Mouse (Mus musculus) urinary bladder, adult 2 months (tissue): ENCODE data around the gene Slc12a6. TPM values are rescaled to one million over a fixed set of nuclear protein-coding genes. Genes with fewer than 3 reads are reported as not detected.
"Not testable (repeated sequence)": the region's sequence is repeated elsewhere in the genome, so short reads cannot be mapped to it uniquely, and the experiment has no call there.

ENCODE experiments used
- DNase-seq: peaks from one replicate; pipeline ENCODE4 v3.0.0; 2022; ENCODE audit warnings: low spot score
- polyA plus RNA-seq: library from polyadenylated mRNA; depleted of rRNA; stranded (reverse); fragments of >200 nt; gene quantifications from 2 replicates; pipeline ENCODE4 v1.2.3, GENCODE M21; 2012

The Slc12a6 gene
- polyA plus RNA-seq, 1 experiment = 84.2 TPM

DNA sequence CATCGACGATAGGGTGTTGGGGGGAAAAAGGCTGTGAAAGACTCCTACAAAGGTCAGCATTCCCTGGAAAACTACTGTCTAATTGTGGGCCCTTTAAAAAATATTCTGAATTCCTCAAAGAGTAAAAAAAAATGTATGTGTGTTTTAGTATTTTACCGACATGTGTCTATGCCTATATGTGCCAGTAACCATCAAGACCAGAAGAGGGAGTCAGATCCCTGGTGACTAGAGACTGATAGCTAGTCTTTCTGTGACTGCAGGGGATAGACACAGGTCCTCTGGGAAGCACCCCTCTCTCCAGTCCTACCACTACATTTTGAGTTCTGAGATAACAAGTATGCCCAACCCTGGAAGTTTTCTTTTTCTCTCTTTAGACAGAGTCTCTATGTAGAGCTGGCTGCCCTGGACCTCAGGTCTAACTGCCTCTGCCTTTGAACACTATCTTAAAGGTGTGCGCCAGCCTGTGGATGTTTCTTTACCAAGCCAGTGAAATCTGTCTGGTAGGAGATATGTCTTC lies 2.8 kb upstream of the Slc12a6 start:
- no peak for DNase-seq

DNA sequence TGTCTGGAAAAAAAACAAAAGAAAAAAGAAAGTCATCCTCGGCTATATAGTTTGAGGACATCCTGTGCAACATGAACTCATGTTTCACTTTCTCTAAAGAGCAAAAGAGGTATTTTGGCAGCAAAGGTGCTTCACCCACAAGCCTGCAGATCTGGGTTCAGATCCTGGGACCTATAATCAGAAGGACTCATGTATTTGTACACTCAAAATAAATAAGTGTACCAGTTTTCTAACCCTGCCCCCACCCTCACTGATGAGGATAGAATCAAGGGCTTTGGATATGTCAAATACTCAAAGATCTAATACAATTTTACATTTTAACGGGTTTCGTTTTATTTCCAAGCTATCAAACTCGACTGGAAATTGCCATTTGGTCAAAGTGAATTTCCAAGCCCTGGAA lies 1.3 kb upstream of the Slc12a6 start:
- DNase-seq = no peak

DNA sequence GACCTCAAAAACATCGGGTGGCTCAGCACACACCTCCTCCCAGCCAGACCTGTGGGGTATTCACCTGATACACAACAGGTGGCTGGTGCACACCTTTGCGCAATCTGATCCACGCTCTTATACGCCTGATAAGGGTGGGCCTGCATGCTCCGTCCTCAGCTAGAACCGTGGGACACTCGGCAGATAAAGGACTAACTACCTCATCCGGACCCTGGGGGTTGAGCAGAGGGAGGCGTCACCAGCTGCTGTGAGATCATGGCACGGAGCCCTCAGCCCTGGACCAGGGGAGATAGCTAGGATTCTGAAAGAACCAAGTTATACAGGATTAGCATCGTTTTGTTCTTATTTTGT lies 592 bp downstream of the Slc12a6 start, which contains the start of gene Gm21985:
Gene Gm21985, plus strand, starts transcription at position 73 of the 351 bp plus-strand sequence.
- no peak for DNase-seq

DNA sequence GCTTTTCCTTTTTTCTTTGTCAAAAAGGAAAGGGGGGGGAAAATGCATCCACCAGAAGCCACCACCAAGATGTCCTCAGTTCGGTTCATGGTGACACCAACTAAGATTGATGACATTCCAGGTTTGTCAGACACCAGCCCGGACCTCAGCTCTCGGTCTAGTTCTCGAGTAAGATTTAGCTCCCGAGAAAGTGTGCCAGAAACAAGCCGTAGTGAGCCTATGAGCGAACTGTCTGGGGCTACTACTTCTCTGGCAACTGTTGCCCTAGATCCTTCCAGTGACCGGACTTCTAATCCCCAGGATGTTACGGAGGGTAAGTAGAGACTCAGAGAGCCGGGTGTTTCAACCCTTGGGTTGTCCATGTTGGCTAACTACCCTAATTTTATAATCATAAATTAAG lies 1.2 kb downstream of the Slc12a6 start:
- DNase-seq = no peak

GRCm38 (mm10) chr2:112267547-112268269 lies 2.1 kb downstream of the Slc12a6 start:
- DNase-seq = no peak

DNA sequence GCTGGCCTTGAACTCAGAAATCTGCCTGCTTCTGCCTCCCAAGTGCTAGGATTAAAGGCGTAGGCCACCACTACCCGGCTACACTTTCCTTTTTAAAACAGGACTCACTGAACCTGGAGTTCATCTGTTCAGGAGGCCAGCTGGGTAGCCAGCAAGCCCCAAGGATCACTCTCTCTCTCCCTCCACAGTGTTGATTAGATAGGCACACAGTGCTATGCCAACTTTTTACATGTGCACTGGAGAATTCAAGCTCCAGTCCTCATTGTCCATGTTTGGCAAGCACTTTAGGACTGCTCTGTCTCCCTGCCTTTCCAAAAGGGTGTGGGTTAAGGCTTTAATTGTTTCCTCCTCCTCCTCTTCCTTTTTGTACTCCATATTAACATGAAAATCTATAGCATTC lies 4.4 kb downstream of the Slc12a6 start:
- no peak for DNase-seq

DNA sequence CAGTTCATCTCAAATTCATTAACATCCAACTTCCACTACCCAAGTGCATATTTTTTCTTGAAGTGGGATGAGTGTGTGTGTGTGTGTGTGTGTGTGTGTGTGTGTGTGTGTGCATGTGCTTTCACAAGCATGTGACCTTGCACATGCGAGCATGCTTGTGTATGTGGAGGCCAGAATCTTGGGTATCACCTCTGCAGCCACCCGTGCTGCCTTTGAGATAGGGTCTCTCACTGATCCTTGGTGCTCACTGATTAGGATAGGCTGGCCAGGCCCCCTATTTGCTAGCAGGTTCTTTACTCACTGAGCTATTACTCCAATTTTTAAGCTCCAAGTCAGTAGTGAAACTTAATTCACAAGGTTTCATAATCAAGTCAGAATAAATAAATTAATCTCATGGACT lies 7.3 kb downstream of the Slc12a6 start:
- DNase-seq = no peak

GRCm38 (mm10) chr2:112273474-112273873 lies 7.8 kb downstream of the Slc12a6 start:
- no peak for DNase-seq

GRCm38 (mm10) chr2:112276870-112277269 lies 11.2 kb downstream of the Slc12a6 start:
- DNase-seq = no peak

- DNase-seq = no peak
These were observed 17.2 kb downstream of the Slc12a6 start for GRCm38 (mm10) chr2:112282846-112283245.

- DNase-seq = peak; percentile 42
These were observed 18.9 kb downstream of the Slc12a6 start for GRCm38 (mm10) chr2:112284363-112285030.

DNA sequence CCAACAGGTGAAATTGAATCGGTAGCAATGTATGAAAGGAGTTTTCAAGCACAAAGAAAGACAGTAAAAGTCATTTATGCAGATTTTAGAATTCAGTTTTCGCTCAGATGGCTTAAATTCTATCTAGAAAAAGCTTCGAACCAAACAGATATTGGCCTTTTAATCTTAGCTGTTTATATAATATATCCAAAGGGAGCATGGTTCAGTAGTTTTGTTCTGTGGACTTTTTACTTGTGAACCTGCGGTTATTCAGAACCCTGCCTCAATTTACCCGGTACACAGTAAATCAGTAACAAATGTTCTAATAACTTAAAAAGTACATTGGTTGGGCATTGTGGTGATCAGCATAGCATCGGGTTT lies 19.4 kb downstream of the Slc12a6 start:
- DNase-seq = no peak

- DNase-seq = not testable (repeated sequence)
These were observed 20.4 kb downstream of the Slc12a6 start for GRCm38 (mm10) chr2:112286062-112286461.

DNA sequence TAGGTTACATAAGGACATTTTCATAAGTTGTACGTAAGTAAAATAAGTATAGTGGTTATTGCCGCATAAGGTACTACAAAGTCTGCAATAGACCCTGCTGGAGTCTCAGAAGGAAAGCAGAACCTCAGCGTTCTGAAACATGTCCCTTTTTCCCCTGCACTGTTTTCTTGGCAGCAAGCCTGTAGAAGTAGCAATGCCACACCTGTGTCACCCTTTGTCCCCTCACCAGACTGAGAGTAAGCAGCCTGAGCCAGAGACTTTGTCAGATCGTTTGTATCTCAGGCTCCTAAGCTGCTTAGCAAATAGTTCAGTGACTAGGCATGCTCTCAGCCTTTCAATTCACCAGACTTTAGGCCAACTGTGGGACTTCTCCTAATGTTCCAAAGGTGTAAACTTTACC lies 21.4 kb downstream of the Slc12a6 start:
- DNase-seq = no peak

DNA sequence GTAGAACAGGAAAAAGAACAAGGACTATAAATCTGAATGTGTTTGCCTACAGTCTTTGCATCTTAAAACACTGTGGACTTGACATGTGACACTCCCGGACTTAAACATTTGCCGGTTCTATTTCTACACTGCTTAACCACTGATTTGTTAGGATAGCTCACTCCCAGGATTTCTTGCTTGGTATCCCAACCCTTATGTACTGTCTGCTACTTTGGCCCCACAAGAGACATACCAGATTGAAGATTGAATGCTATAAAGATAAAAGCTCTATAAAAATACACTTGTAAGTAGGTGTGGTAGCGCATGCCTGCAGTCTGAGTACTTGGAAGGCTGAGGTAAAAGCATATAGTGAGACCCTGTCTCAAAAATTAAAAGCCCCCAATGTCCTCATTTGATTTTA lies 23.9 kb downstream of the Slc12a6 start:
- DNase-seq = no peak

GRCm38 (mm10) chr2:112292823-112293222 lies 27.2 kb downstream of the Slc12a6 start:
- DNase-seq = no peak

DNA sequence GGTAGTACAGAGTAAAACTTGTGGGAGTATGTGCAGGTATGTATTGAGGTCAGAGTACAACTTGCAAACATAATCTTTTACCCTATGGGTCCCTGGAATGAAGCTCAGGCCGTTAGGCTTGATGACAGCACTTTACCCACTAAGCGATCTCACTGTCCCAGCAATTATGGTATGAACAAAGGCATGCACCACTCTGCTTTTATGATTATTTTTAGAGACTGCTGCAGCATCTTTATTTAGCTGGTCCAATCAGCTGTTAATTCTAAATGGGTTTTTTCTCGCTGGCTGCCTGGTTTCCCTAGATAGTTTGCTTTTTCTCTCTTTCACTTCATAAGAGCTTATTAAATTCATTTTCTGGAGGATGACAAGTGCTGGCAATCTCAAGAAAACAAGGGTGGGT lies 30.6 kb downstream of the Slc12a6 start:
- no peak for DNase-seq

DNA sequence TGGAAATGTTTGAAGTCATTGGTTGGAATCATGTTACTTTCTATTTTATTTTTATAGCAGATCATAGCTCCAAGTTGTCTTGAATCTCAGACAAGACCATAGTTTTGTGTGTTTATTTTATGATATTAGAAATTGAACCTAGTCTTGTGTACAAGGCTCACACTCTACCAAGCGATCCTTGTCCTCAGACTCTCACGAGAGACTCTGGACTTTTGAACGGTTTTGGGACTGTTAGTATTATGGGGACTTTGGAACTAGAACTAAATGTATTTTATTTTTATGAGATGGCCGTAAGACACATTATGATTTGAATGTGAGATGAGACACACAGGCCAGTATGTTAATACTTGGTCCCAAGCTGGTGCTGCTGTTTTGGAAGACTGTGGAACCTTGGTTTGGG lies 32.6 kb downstream of the Slc12a6 start:
- DNase-seq = no peak

DNA sequence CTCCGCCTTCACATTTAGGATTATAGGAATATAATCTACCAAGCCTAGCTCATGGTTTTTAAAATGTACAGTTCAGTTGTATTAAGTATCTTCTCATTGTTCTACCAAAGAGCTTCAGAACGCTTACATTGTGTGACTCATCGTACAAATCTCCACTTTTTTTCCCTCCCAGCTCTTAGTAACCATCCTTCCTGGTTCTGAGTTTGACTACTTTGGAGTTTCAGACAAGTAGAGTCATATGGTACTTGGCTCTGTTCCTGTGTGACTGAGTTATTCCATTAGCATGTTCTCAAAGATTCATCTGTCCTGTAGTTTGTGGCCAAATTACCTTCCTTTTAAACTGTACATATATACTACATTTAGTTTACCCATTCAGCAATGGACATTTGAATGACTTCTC lies 43.0 kb downstream of the Slc12a6 start:
- DNase-seq = no peak

- DNase-seq = no peak
These were observed 43.6 kb downstream of the Slc12a6 start for GRCm38 (mm10) chr2:112309161-112309600.

GRCm38 (mm10) chr2:112315638-112316037 lies 50.0 kb downstream of the Slc12a6 start:
- DNase-seq = no peak

- no peak for DNase-seq
These were observed 52.6 kb downstream of the Slc12a6 start for GRCm38 (mm10) chr2:112318227-112318626.

DNA sequence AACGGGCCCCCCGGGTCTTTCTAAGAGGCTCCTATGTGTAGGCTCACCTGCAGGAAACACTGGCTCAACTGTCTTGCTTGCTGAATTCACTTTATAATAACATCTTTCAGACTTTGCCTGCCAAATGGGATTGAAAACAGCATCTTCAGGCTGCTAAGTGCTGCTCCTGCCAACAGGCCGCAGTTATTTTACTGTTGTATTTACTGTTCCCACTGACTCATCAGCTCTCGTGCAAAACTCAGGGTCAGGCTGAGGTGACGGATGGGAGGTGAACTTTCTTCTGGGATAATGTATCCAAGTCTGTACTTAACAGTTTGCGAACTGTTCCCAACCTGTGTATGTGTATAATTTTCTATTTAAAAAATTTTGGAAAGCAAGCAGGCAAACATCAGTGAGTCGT lies 53.3 kb downstream of the Slc12a6 start:
- no peak for DNase-seq
